Mouse (Mus musculus): ENCODE measurements around the gene Ppp2r5c. TPM values are rescaled to one million over a fixed set of nuclear protein-coding genes. Genes with fewer than 3 reads are reported as not detected.

The Ppp2r5c gene
- polyA plus RNA-seq, 1 experiment from 2014 or later: 148 TPM

DNA sequence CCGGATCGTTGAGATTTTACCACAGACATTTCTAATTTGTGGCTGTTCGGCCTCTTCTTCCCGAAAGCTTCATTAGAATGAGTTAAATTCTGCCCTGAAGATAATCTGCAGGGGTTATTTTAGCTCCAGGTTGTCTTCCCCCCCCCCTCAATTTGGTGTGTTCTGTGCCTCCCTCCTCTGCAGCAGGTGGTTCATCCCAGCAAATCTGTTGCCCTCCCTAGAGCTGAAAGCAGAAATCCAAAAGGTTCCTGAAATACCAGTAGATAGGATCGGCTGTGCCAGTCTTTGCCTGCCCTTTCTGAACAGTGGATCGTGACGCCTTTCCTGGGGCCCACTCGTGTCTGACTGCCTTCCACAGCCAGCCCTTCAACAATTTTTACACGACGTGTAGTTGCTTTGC lies 1.8 kb downstream of the Ppp2r5c start:
- WGBS: 90% methylated on average over 10 of the region's 10 CpGs
- peaks cover 14% of the 10 kb centered on the region; the same call in 1 of the 2 replicates for H3K27me3 ChIP-seq (ENCODE audit: low read depth, poor library complexity, severe bottlenecking)
- no peaks in the 10 kb centered on the region for H3K9me3 ChIP-seq (replicated peaks)
- no peak overlapping the region for H3K27ac ChIP-seq
- peaks cover 3% of the 10 kb centered on the region; the same call in 1 of the 2 replicates for H3K36me3 ChIP-seq
- peaks cover 15% of the 10 kb centered on the region for H3K4me1 ChIP-seq
- DNase-seq (ENCODE audit: low spot score): no peak
- no peak overlapping the region for H3K4me3 ChIP-seq

DNA sequence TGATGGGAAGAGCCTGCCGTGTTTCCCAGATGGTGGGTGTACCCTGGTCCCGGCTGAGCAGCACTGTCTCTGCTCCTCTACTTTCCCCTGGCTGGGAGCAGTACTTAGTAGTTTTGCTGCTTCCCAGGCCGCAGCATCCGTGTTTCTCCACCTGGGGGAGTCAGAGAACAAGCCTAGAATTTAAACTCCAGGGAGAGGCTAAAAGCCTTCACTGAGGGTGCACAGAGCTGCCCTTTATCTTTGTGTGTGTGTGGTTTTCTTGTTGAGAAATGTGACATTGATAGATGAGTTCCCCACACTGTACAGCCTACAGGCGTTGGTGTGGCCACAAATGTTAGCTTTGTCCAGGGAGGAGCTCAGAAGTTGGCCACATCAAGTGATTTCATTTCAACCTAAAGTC lies 7.3 kb downstream of the Ppp2r5c start:
- no peaks in the 10 kb centered on the region for H3K4me1 ChIP-seq
- no peak overlapping the region for H3K4me3 ChIP-seq
- no peak overlapping the region for H3K27ac ChIP-seq
- H3K9me3 ChIP-seq (replicated peaks): no peaks in the 10 kb centered on the region
- peaks cover 3% of the 10 kb centered on the region; the same call in 1 of the 2 replicates for H3K36me3 ChIP-seq
- DNase-seq (ENCODE audit: low spot score): peak; percentile 57
- WGBS: 15% methylated on average over 5 of the region's 5 CpGs
- H3K27me3 ChIP-seq (ENCODE audit: low read depth, poor library complexity, severe bottlenecking): no peaks in the 10 kb centered on the region

DNA sequence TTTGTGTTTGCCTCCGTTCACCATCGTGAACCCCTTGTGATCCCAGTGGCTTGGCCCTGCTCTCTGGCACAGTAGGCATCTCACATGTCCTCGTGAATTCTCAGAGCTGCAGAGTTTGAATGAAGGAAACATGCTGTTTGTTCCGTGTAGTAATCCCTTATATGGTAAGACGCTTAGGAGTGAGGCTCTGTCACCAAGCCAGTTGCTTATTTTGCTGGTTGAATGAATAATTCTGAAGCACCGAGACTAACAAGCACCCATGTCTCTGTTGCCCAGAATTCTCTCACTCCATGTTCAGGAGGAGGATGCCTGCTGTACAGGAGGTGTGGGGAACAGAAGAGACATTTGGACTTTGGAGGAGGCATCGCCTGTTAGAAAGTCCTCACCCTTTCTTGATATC lies 9.1 kb downstream of the Ppp2r5c start:
- 86% methylated on average over 7 of the region's 7 CpGs for WGBS
- H3K27ac ChIP-seq: no peak overlapping the region
- no peaks in the 10 kb centered on the region for H3K27me3 ChIP-seq (ENCODE audit: low read depth, poor library complexity, severe bottlenecking)
- no peaks in the 10 kb centered on the region for H3K4me1 ChIP-seq
- H3K4me3 ChIP-seq: no peak overlapping the region
- H3K36me3 ChIP-seq: no peaks in the 10 kb centered on the region
- H3K9me3 ChIP-seq (replicated peaks): no peaks in the 10 kb centered on the region
- no peak for DNase-seq (ENCODE audit: low spot score)

DNA sequence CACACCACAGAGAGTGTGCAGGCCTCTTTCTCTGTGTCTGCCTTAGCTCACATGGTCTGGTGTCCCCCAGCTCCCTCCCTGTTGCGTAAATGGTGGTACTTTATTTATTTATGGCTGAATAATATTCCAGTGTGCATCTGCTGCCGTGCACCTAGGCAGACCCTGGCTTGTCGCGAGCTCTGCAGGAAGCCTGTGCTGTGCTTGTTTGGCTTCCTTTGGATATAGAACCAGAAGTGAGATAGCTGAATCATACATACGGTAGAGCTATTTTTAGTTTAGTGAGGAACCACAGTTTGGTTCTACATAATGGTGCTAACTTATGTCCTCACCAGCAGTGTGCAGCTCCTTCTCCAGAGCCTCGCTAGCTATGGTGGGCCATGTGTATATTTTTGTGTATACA lies 11.7 kb downstream of the Ppp2r5c start:
- DNase-seq (ENCODE audit: low spot score): no peak

DNA sequence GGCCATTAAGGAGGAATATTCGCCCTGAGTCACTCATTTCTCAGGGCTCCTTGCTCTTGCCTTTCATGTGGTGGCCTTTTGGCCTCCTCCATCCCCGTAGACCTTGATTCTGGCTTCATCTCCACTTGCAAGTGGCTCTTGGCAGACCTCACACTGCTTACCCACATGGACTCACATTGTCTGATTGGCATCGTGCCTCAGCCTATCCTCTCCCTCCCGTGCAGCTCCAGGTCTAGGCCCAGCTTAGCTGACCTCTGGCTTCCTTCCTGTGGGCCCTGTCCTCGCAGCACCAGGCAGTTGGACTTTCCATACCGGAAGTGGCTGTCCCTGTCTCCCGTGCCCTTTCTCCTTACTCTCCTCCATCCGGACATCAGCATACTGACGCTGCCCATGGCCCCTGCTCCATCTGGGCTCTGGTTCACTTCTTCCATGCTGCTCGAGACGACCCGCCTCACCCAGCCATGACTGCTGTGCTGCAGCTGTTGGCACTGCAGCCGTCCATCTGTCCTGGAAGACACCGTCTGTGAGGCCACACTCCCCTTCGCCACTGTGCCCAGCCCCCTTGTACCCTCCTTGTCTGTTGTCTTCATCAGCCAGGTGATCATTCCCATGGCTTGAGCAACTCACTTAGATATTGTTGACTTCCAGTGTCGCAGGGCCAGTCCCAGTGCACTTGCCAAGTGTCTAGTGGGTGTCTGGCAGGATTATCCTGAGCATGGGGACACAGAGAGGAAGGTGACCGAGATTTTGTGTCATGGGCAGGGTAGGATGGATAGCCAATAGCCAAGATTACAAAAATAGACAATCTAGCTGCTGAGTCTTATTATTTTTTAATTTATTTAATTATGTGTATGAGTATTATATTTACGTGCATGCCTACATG lies 13.7 kb downstream of the Ppp2r5c start:
- Histone ChIP-seq H3K36me3 (no peaks in the 10 kb centered on the region), H3K9me3 (replicated peaks) (no peaks in the 10 kb centered on the region), H3K27ac (no peak overlapping the region; the same call in 1 of the 2 replicates), H3K4me3 (no peak overlapping the region), H3K4me1 (peaks cover 3% of the 10 kb centered on the region), H3K27me3 (ENCODE audit: low read depth, poor library complexity, severe bottlenecking) (no peaks in the 10 kb centered on the region)
- DNase-seq (ENCODE audit: low spot score): no peak
- WGBS: 86% methylated on average over 18 of the region's 18 CpGs

More for the DNA sequence above, 11.7 kb downstream of the Ppp2r5c start:
- Histone ChIP-seq H3K9me3 (replicated peaks) (no peaks in the 10 kb centered on the region), H3K36me3 (no peaks in the 10 kb centered on the region), H3K4me1 (no peaks in the 10 kb centered on the region), H3K4me3 (no peak overlapping the region), H3K27ac (no peak overlapping the region), H3K27me3 (ENCODE audit: low read depth, poor library complexity, severe bottlenecking) (no peaks in the 10 kb centered on the region)
- WGBS: 94% methylated on average over 6 of the region's 6 CpGs

DNA sequence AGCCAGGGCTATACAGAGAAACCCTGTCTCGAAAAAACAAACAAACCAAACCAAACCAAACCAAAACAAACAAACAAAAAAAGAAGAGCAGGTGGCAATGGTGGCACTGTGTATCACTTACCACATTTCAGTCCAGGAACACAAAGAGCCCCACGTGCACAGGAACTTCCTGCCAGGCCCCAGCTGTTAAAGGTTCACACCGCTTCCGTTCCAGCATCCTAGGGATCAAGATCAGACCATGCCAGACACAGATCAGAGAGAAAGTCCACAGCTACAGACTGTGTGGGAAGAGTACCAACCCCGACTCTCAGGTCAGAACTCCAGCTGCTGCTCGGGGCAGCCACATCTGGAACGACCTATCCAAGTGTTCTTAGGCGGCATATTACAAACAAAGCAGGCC lies 16.8 kb downstream of the Ppp2r5c start:
- H3K27me3 ChIP-seq (ENCODE audit: low read depth, poor library complexity, severe bottlenecking): no peaks in the 10 kb centered on the region
- DNase-seq (ENCODE audit: low spot score): no peak
- WGBS: 79% methylated on average over 8 of the region's 8 CpGs
- H3K4me3 ChIP-seq: no peak overlapping the region
- H3K4me1 ChIP-seq: peaks cover 3% of the 10 kb centered on the region
- no peak overlapping the region for H3K27ac ChIP-seq
- H3K9me3 ChIP-seq (replicated peaks): no peaks in the 10 kb centered on the region
- H3K36me3 ChIP-seq: peaks cover 5% of the 10 kb centered on the region; the same call in 1 of the 2 replicates

DNA sequence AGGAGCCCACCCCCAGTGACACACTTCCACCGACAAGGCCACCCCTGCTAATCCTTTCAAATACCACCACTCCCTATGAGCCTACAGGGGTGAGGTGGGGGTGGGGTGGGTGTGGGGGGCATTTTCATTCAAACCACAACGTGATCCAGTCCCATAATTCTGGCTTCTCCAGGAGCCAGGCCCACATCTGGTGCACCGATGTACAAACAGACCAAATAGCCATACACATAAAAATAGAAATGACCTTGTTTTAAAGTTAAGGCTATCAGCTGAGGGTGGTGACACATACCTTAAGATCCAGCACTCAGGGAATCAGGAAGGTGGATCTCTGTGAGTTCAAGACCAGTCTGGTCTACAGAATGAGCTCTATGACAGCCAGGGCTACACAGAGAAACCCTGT lies 24.5 kb downstream of the Ppp2r5c start:
- Histone ChIP-seq H3K4me3 (no peak overlapping the region), H3K4me1 (no peaks in the 10 kb centered on the region), H3K27me3 (ENCODE audit: low read depth, poor library complexity, severe bottlenecking) (no peaks in the 10 kb centered on the region), H3K36me3 (peaks cover 18% of the 10 kb centered on the region; the same call in 1 of the 2 replicates), H3K9me3 (replicated peaks) (no peaks in the 10 kb centered on the region), H3K27ac (no peak overlapping the region)
- 85% methylated on average over 3 of the region's 3 CpGs for WGBS
- no peak for DNase-seq (ENCODE audit: low spot score)

DNA sequence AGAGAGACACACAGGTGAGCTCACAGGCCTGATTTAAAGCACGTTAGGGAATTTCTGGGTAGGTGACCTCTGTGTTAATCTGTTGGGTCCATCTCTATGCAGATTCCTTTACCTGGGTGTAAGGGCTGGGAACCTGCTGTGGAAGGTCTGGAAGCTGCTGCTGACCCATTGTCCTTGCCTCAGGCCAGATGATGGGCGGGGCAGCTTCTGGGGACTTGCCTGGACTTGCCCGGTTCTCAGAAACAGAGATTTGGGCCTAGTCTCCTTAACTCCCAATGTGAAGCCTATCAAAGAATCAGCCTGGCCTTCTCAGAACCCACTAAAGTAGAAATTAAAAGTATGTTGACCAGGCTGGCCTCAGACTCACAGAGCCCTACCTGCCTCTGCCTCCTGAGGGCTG lies 25.3 kb downstream of the Ppp2r5c start:
- peaks cover 13% of the 10 kb centered on the region; the same call in 1 of the 2 replicates for H3K36me3 ChIP-seq
- no peaks in the 10 kb centered on the region for H3K4me1 ChIP-seq
- H3K27ac ChIP-seq: no peak overlapping the region
- no peaks in the 10 kb centered on the region for H3K27me3 ChIP-seq (ENCODE audit: low read depth, poor library complexity, severe bottlenecking)
- WGBS: 72% methylated on average over 3 of the region's 3 CpGs
- no peak for DNase-seq (ENCODE audit: low spot score)
- H3K4me3 ChIP-seq: no peak overlapping the region
- H3K9me3 ChIP-seq (replicated peaks): no peaks in the 10 kb centered on the region

DNA sequence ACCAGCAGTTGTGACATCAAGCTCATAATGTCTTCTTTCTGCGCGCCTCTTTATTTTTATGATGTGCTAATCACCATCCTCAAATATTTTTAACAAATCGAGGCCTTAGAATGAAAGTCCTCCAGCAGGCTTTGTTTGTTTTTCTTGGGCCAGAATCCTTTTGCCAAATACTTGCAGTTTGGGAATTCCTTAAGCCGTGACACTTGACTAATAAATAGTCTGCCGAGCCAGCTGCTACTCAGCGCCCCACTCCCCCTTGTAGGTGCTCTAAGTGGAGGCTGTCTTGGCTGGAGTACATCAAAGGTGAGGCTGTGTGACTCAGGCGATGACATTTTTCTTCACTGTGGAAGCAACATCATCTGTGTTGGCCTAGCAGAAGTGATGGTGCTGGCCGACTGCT lies 27.6 kb downstream of the Ppp2r5c start:
- Histone ChIP-seq H3K27me3 (ENCODE audit: low read depth, poor library complexity, severe bottlenecking) (no peaks in the 10 kb centered on the region), H3K36me3 (peaks cover 19% of the 10 kb centered on the region), H3K4me1 (no peaks in the 10 kb centered on the region), H3K27ac (no peak overlapping the region), H3K4me3 (no peak overlapping the region), H3K9me3 (replicated peaks) (no peaks in the 10 kb centered on the region)
- no peak for DNase-seq (ENCODE audit: low spot score)
- WGBS: 58% methylated on average over 8 of the region's 8 CpGs

DNA sequence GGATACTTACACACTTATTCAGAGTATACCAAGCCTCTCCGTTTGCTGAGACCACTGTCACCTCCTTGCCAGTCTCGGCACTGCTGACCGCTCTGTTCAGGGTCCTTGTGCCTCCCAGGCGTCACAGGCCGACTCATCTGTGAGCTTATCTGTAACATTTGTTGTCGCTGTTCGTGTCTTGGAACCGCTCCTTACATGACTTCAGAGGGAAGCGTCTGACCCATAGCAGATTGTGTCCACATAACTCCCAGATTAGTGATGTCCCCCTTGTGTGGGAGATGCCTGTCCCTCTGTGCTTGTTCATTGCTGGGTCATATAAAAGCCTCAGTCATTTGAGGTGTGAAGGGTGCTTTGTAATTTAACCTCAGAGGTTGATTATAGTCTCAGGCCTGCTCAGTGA lies 29.6 kb downstream of the Ppp2r5c start:
- H3K27me3 ChIP-seq (ENCODE audit: low read depth, poor library complexity, severe bottlenecking): no peaks in the 10 kb centered on the region
- H3K4me3 ChIP-seq: no peak overlapping the region
- WGBS: 62% methylated on average over 9 of the region's 9 CpGs
- peaks cover 17% of the 10 kb centered on the region for H3K36me3 ChIP-seq
- DNase-seq (ENCODE audit: low spot score): no peak
- H3K9me3 ChIP-seq (replicated peaks): no peaks in the 10 kb centered on the region
- no peaks in the 10 kb centered on the region for H3K4me1 ChIP-seq
- no peak overlapping the region for H3K27ac ChIP-seq

DNA sequence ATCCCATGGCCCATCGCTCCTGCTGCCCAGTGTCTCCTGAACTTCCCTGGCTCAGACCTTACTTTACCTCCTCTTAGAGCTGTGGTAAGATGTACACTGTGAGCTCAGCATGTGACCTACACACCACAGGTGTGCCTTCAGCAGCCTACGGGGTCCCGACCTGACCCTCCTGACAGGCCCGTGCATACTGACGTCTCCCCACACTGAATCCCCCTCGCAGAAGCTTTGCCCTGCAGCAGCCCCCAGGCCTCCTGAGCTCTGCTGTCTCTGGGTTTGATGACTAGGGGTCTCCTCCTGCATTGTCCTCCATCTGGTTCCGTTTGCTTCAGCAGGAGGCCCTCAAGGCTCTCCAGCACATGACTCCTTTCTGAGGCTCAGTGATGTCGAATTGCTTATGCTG lies 31.0 kb downstream of the Ppp2r5c start:
- H3K36me3 ChIP-seq: peaks cover 22% of the 10 kb centered on the region
- WGBS: 84% methylated on average over 8 of the region's 8 CpGs
- no peak for DNase-seq (ENCODE audit: low spot score)

DNA sequence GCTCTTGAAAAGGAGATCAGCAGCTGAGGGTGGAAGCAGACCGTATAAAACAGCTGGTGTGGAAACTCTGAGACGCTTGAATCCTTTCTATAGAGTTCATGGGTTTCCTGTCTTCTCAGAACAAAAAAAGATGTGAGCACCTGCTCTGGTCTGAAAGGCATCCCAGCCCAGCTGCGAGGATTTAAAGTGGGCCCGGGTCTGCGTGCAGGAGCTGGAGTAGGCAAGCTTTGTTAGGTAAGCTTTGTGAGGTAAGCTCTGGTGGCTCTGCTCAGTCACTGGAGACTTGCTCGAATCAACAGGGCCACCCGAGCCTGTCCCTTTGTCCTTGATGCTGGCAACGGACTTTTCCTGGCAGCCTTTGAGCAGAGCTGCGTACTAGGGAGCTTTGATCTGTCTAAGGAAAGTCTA lies 31.7 kb downstream of the Ppp2r5c start:
- 90% methylated on average over 9 of the region's 9 CpGs for WGBS
- Histone ChIP-seq H3K4me3 (no peak overlapping the region), H3K36me3 (peaks cover 25% of the 10 kb centered on the region), H3K27ac (no peak overlapping the region), H3K4me1 (peaks cover under 1% of the 10 kb centered on the region), H3K27me3 (ENCODE audit: low read depth, poor library complexity, severe bottlenecking) (no peaks in the 10 kb centered on the region), H3K9me3 (replicated peaks) (no peaks in the 10 kb centered on the region)
- no peak for DNase-seq (ENCODE audit: low spot score)

More for the DNA sequence above, 31.0 kb downstream of the Ppp2r5c start:
- Histone ChIP-seq H3K27me3 (ENCODE audit: low read depth, poor library complexity, severe bottlenecking) (no peaks in the 10 kb centered on the region), H3K4me1 (no peaks in the 10 kb centered on the region), H3K9me3 (replicated peaks) (no peaks in the 10 kb centered on the region), H3K4me3 (no peak overlapping the region), H3K27ac (no peak overlapping the region)

DNA sequence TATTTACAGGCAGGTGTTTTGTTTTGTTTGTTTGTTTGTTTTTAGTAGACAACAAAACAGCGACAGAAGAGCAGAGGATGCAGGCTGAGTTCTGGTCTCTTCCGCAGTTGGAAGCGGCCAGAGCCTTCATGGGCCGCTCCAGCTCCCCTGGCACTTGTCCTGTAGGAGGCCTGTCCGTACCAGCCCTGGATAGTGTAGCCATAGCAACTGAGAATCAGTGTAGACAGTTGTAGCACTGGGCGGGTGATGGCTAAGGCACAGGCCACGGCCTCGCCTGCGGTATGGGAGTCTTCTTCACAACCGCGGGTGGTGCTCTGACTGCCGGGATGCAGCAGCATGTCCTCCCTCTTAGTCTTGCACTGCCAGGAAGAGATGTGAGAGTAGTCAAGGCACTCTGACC lies 32.3 kb downstream of the Ppp2r5c start:
- DNase-seq (ENCODE audit: low spot score): no peak
- Histone ChIP-seq H3K27ac (no peak overlapping the region), H3K4me1 (peaks cover 7% of the 10 kb centered on the region), H3K9me3 (replicated peaks) (no peaks in the 10 kb centered on the region), H3K27me3 (ENCODE audit: low read depth, poor library complexity, severe bottlenecking) (no peaks in the 10 kb centered on the region), H3K36me3 (peaks cover 25% of the 10 kb centered on the region), H3K4me3 (no peak overlapping the region)
- WGBS: 88% methylated on average over 12 of the region's 12 CpGs
